Mouse (Mus musculus): ENCODE measurements around the gene Isl2. TPM values are rescaled to one million over a fixed set of nuclear protein-coding genes. Genes with fewer than 3 reads are reported as not detected.

The Isl2 gene
- polyA plus RNA-seq, 1 experiment from 2014 or later: 0.12 TPM

- H3K4me2 ChIP-seq (ENCODE audit: low read length): no peak overlapping the region
- WGBS: 21% methylated on average over 3 of the region's 3 CpGs
- H3K27ac ChIP-seq (replicated peaks in 1 of 2; ENCODE audit: control insufficient read depth in 1 of 2, insufficient read depth in 1 of 2, low read depth in 2 of 2, low read length in 2 of 2): no peak overlapping the region
- no peaks in the 10 kb centered on the region for H3K36me3 ChIP-seq (ENCODE audit: control insufficient read depth, insufficient read depth, low read length)
- peaks cover 4 to 25% of the 10 kb centered on the region in 2 experiments; a peak in 3 of 4 replicates for H3K4me1 ChIP-seq (ENCODE audit: control insufficient read depth in 2 of 2, insufficient read depth in 2 of 2, low read length in 2 of 2)
- ATAC-seq (ENCODE audit: insufficient number of reproducible peaks, insufficient read depth, low FRiP score, low read depth): no peak
- H3K4me3 ChIP-seq (ENCODE audit: control insufficient read depth in 1 of 2, insufficient read depth in 1 of 2, low read depth in 1 of 2, low read length in 2 of 2): no peak overlapping the region
- no peaks in the 10 kb centered on the region for H3K9me3 ChIP-seq (ENCODE audit: control insufficient read depth, low read length)
- no peak overlapping the region for H3K9ac ChIP-seq (ENCODE audit: low read length)
- peaks cover 59% of the 10 kb centered on the region for H3K27me3 ChIP-seq (ENCODE audit: control insufficient read depth, insufficient read depth, low read length)
These were observed 10.4 kb downstream of the Isl2 start for GRCm38 (mm10) chr9:55548871-55549270.

GRCm38 (mm10) chr9:55549302-55549890, 10.9 kb downstream of the Isl2 start:
- no peaks in the 10 kb centered on the region for H3K9me3 ChIP-seq (ENCODE audit: control insufficient read depth, low read length)
- H3K27me3 ChIP-seq (ENCODE audit: control insufficient read depth, insufficient read depth, low read length): peaks cover 54% of the 10 kb centered on the region
- WGBS: 7% methylated on average over 16 of the region's 16 CpGs
- peak overlapping the region in 1 of 2 experiments; percentile 18; a peak in 2 of 4 replicates for H3K4me3 ChIP-seq (ENCODE audit: control insufficient read depth in 1 of 2, insufficient read depth in 1 of 2, low read depth in 1 of 2, low read length in 2 of 2)
- ATAC-seq (ENCODE audit: insufficient number of reproducible peaks, insufficient read depth, low FRiP score, low read depth): no peak
- H3K36me3 ChIP-seq (ENCODE audit: control insufficient read depth, insufficient read depth, low read length): no peaks in the 10 kb centered on the region
- peaks cover 4 to 20% of the 10 kb centered on the region in 2 experiments; a peak in 3 of 4 replicates for H3K4me1 ChIP-seq (ENCODE audit: control insufficient read depth in 2 of 2, insufficient read depth in 2 of 2, low read length in 2 of 2)
- no peak overlapping the region for H3K9ac ChIP-seq (ENCODE audit: low read length)
- peak overlapping the region; percentile 58 for H3K4me2 ChIP-seq (ENCODE audit: low read length)
- no peak overlapping the region for H3K27ac ChIP-seq (replicated peaks in 1 of 2; ENCODE audit: control insufficient read depth in 1 of 2, insufficient read depth in 1 of 2, low read depth in 2 of 2, low read length in 2 of 2)

- Histone ChIP-seq H3K27me3 (ENCODE audit: control insufficient read depth, insufficient read depth, low read length) (no peaks in the 10 kb centered on the region), H3K36me3 (ENCODE audit: control insufficient read depth, insufficient read depth, low read length) (no peaks in the 10 kb centered on the region), H3K4me1 (ENCODE audit: control insufficient read depth in 2 of 2, insufficient read depth in 2 of 2, low read length in 2 of 2) (peaks cover 0 to 3% of the 10 kb centered on the region in 2 experiments; a peak in 1 of 4 replicates), H3K9ac (ENCODE audit: low read length) (no peak overlapping the region), H3K27ac (replicated peaks in 1 of 2; ENCODE audit: control insufficient read depth in 1 of 2, insufficient read depth in 1 of 2, low read depth in 2 of 2, low read length in 2 of 2) (no peak overlapping the region), H3K9me3 (ENCODE audit: control insufficient read depth, low read length) (no peaks in the 10 kb centered on the region), H3K4me3 (ENCODE audit: control insufficient read depth in 1 of 2, insufficient read depth in 1 of 2, low read depth in 1 of 2, low read length in 2 of 2) (no peak overlapping the region), H3K4me2 (ENCODE audit: low read length) (no peak overlapping the region)
- WGBS: 6% methylated on average over 1 of the region's 1 CpGs
- ATAC-seq (ENCODE audit: insufficient number of reproducible peaks, insufficient read depth, low FRiP score, low read depth): no peak
These were observed 16.5 kb downstream of the Isl2 start for GRCm38 (mm10) chr9:55554986-55555385.

- H3K36me3 ChIP-seq (ENCODE audit: control insufficient read depth, insufficient read depth, low read length): no peaks in the 10 kb centered on the region
- WGBS: 100% methylated on average over 1 of the region's 1 CpGs
- no peak for ATAC-seq (ENCODE audit: insufficient number of reproducible peaks, insufficient read depth, low FRiP score, low read depth)
These were observed 22.5 kb downstream of the Isl2 start for GRCm38 (mm10) chr9:55560960-55561359.

GRCm38 (mm10) chr9:55568466-55569159, 30.1 kb downstream of the Isl2 start:
- no peaks in the 10 kb centered on the region for H3K4me1 ChIP-seq (ENCODE audit: control insufficient read depth in 2 of 2, insufficient read depth in 2 of 2, low read length in 2 of 2)
- H3K4me3 ChIP-seq (ENCODE audit: control insufficient read depth in 1 of 2, insufficient read depth in 1 of 2, low read depth in 1 of 2, low read length in 2 of 2): no peak overlapping the region
- no peaks in the 10 kb centered on the region for H3K9me3 ChIP-seq (ENCODE audit: control insufficient read depth, low read length)
- ATAC-seq (ENCODE audit: insufficient number of reproducible peaks, insufficient read depth, low FRiP score, low read depth): no peak
- H3K27me3 ChIP-seq (ENCODE audit: control insufficient read depth, insufficient read depth, low read length): no peaks in the 10 kb centered on the region
- H3K27ac ChIP-seq (replicated peaks in 1 of 2; ENCODE audit: control insufficient read depth in 1 of 2, insufficient read depth in 1 of 2, low read depth in 2 of 2, low read length in 2 of 2): no peak overlapping the region
- H3K9ac ChIP-seq (ENCODE audit: low read length): no peak overlapping the region
- no peaks in the 10 kb centered on the region for H3K36me3 ChIP-seq (ENCODE audit: control insufficient read depth, insufficient read depth, low read length)
- WGBS: 61% methylated on average over 5 of the region's 5 CpGs
- no peak overlapping the region for H3K4me2 ChIP-seq (ENCODE audit: low read length)

More at GRCm38 (mm10) chr9:55560960-55561359, 22.5 kb downstream of the Isl2 start:
- Histone ChIP-seq H3K9ac (ENCODE audit: low read length) (no peak overlapping the region), H3K4me3 (ENCODE audit: control insufficient read depth in 1 of 2, insufficient read depth in 1 of 2, low read depth in 1 of 2, low read length in 2 of 2) (no peak overlapping the region), H3K4me2 (ENCODE audit: low read length) (no peak overlapping the region), H3K4me1 (ENCODE audit: control insufficient read depth in 2 of 2, insufficient read depth in 2 of 2, low read length in 2 of 2) (no peaks in the 10 kb centered on the region), H3K27me3 (ENCODE audit: control insufficient read depth, insufficient read depth, low read length) (no peaks in the 10 kb centered on the region), H3K9me3 (ENCODE audit: control insufficient read depth, low read length) (no peaks in the 10 kb centered on the region), H3K27ac (replicated peaks in 1 of 2; ENCODE audit: control insufficient read depth in 1 of 2, insufficient read depth in 1 of 2, low read depth in 2 of 2, low read length in 2 of 2) (no peak overlapping the region)

- ATAC-seq (ENCODE audit: insufficient number of reproducible peaks, insufficient read depth, low FRiP score, low read depth): no peak
- 88% methylated on average over 1 of the region's 1 CpGs for WGBS
- Histone ChIP-seq H3K4me1 (ENCODE audit: control insufficient read depth in 2 of 2, insufficient read depth in 2 of 2, low read length in 2 of 2) (no peaks in the 10 kb centered on the region), H3K27me3 (ENCODE audit: control insufficient read depth, insufficient read depth, low read length) (no peaks in the 10 kb centered on the region), H3K9ac (ENCODE audit: low read length) (no peak overlapping the region), H3K9me3 (ENCODE audit: control insufficient read depth, low read length) (no peaks in the 10 kb centered on the region), H3K27ac (replicated peaks in 1 of 2; ENCODE audit: control insufficient read depth in 1 of 2, insufficient read depth in 1 of 2, low read depth in 2 of 2, low read length in 2 of 2) (no peak overlapping the region), H3K36me3 (ENCODE audit: control insufficient read depth, insufficient read depth, low read length) (no peaks in the 10 kb centered on the region), H3K4me2 (ENCODE audit: low read length) (no peak overlapping the region), H3K4me3 (ENCODE audit: control insufficient read depth in 1 of 2, insufficient read depth in 1 of 2, low read depth in 1 of 2, low read length in 2 of 2) (no peak overlapping the region)
These were observed 32.6 kb downstream of the Isl2 start for GRCm38 (mm10) chr9:55571071-55571470.

- Histone ChIP-seq H3K4me1 (ENCODE audit: control insufficient read depth in 2 of 2, insufficient read depth in 2 of 2, low read length in 2 of 2) (no peaks in the 10 kb centered on the region; a peak in 1 of 4 replicates), H3K4me2 (ENCODE audit: low read length) (no peak overlapping the region), H3K4me3 (ENCODE audit: control insufficient read depth in 1 of 2, insufficient read depth in 1 of 2, low read depth in 1 of 2, low read length in 2 of 2) (no peak overlapping the region), H3K36me3 (ENCODE audit: control insufficient read depth, insufficient read depth, low read length) (no peaks in the 10 kb centered on the region), H3K9me3 (ENCODE audit: control insufficient read depth, low read length) (no peaks in the 10 kb centered on the region), H3K27me3 (ENCODE audit: control insufficient read depth, insufficient read depth, low read length) (no peaks in the 10 kb centered on the region), H3K27ac (replicated peaks in 1 of 2; ENCODE audit: control insufficient read depth in 1 of 2, insufficient read depth in 1 of 2, low read depth in 2 of 2, low read length in 2 of 2) (no peak overlapping the region), H3K9ac (ENCODE audit: low read length) (no peak overlapping the region)
- ATAC-seq (ENCODE audit: insufficient number of reproducible peaks, insufficient read depth, low FRiP score, low read depth): no peak
- WGBS: 88% methylated on average over 1 of the region's 1 CpGs
These were observed 38.1 kb downstream of the Isl2 start for GRCm38 (mm10) chr9:55576571-55576970.

Measured in heart, embryonic 14.5 days (tissue).